Mouse (Mus musculus) gastrocnemius, postnatal 25 days (tissue): Measurements from ENCODE around the gene Zfp579. TPM values are rescaled to one million over a fixed set of nuclear protein-coding genes. Genes with fewer than 3 reads are reported as not detected.
"Not testable (repeated sequence)": the region's sequence is repeated elsewhere in the genome, so short reads cannot be mapped to it uniquely, and the experiment has no call there.

Source experiments
- DNase-seq: peaks from one replicate; pipeline ENCODE4 v3.0.0; 2022
- long read RNA-seq, 2 experiments: library from polyadenylated mRNA; stranded (forward); transcript quantifications; one replicate each; pipeline ENCODE4 v2.0.0; 2021
- total RNA-seq, 2 experiments: library from RNA; stranded (reverse); gene quantifications; 1 replicate in 1 of 2; 2 replicates in 1 of 2; pipeline ENCODE4 v1.2.3; 2021

Gene Zfp579
- 10 to 100 TPM; 10.2 to 14.9 TPM for total RNA-seq
- long read RNA-seq, experiment 1, partial matches to known transcripts, result 0 of 10 reads
- long read RNA-seq, experiment 1, other reads (novel, unspliced or antisense), result 1 of 10 reads
- long read RNA-seq, experiment 2, partial matches to known transcripts, result 0 of 6 reads
- long read RNA-seq, experiment 2, other reads (novel, unspliced or antisense), result 0 of 6 reads

DNA sequence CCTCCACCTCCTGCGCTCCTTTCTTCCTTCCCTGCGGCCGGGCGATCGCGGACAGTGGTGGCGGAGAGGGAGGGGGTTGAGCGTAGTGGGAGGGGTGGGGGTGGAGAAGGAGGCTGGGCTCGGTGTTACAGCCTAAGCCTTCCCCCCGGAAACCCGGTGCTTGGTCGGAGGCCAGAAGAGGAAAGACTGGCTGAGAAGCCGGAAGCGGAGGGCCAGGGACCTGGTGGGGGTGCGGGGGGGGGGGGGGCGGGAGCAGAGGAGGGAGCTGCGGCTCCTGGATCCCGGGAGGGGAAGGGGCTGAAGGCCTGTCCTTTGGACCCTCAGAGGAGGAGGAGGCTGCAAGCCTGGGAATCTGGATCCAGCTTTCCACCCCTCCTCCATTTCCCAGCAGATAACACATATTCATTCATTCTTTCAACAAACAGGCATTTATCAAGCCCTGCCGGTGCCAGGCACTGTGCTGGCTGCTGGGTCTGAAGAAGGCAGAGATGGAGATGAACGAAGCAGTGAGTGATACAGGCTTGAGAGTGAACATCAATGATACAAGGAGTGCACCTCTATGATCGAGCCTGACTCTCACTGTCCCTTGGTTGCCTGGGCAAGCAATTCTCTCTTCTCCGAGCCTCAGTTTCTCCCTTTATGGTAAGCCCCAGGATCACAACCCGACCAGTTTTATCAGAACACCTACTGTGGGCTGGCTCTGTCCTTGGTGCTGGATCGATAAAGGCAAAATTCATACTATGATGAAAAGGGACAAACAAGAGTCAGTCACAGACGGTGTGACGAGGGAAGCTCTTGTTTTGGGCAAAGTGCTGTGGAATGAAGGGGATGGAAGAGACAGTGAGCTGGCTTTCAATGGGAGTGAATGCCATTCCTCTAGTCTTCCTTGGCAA, at the start of gene Zfp579:
Zfp579 (minus strand) TSS at position 156 of the 893 bp plus-strand sequence.
- peak; percentile 92 for DNase-seq

DNA sequence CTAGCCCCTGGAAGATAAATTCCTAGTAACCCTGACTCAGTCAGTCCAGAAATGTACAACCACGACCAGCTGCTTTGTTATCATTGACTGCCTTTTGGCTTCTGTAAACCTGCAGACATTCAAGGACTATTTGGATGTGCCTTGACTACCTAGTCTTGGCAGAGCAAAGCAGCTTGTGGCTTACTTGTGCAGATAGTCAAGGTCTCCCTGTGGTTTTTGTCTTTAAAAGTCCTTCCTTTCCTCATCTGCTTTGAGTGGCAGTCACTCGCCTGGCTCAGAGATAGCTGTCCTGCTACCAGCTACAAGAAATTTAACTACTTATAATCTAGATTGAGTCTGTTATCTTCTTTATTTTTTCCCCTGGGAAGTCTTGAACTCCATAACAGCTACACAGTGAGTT, 49.0 kb upstream of the Zfp579 start:
- DNase-seq, result no peak

DNA sequence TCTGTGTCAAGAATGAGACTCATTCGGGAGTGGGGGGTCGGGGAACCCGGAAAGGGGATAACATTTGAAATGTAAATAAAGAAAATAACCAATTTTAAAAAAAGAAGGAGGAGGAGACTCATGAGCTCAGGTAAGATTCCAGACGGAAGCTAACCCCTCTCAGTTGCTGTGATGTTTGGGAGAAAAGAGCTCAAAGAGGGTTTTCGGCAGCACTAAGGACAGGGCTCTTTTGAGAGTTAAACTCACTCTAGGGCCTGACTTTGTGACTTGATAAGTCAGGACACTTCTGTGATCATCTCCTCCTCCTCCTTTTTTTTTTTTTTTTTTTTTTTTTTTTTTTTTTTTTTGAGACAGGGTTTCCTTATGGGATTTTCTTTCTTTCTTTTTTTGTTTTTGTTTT, 43.0 kb upstream of the Zfp579 start:
- DNase-seq, result no peak

- peak; percentile 92 for DNase-seq
Observed at GRCm38 (mm10) chr7:5038109-5038732, 42.3 kb upstream of the Zfp579 start, which contains the start of gene Zfp784. Gene Zfp784, minus strand, starts transcription at chr7:5038446.

DNA sequence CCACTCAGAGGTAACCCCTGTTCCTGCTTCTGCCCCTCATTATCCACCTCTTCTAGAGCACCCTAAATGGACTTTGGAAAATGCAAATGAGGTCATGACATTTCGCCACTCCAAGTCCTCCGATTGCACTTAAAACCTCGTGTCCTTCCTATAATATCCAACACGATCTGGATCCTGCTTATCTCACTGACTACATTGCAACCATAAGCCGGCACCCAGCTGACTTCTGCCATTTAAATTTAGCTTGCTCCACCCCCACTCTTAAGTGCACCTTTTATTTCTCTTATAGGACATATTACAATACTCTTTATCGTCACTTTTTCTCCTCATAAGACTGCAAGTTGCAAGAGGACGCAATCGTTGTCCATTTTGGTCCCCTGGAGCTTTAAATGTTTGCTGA, 41.5 kb upstream of the Zfp579 start:
- DNase-seq, result no peak

DNA sequence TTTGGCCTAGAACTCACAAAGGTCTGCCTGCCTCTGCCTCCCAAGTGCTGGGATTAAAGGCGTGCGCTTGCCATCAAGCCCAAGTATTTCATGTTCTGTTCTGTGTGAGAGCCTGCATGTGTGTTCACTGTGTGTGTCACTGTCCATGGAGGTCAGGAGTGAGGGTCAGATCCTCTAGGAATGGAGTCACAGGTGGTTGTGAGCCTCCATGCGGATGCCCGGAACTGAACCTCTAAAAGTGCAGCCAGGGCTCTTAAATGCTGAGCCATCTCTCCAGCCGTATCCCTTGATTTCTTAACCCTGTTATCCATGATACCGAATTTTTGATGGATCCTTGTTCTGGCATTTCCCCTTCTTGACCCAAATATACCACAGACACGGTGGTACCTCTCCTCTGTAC, 41.1 kb upstream of the Zfp579 start:
- no peak for DNase-seq

DNA sequence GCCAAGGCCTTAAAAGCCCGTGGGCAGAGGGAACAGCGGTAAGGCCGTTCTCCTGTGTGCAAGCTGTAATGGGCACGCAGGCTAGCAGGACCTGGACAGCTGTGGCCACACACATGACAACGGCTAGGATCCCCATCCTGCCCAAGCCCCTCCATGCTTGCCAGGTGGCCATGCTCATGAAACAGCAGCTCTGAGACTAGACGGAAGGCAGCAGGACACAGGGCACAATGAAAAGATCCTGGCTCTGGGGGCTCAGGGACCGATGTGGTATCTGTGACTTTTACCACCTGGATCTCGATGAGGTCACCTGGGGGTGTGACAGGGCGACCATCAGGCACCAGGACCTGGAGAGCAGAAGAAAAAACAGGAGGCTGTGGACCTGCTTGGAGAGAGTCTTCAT, 40.2 kb upstream of the Zfp579 start:
- DNase-seq, result no peak

- DNase-seq, result no peak
Observed at GRCm38 (mm10) chr7:5035628-5036027, 39.7 kb upstream of the Zfp579 start.

- DNase-seq, result no peak
Observed at GRCm38 (mm10) chr7:5033818-5034217, 37.9 kb upstream of the Zfp579 start, which contains the start of gene 4632433K11Rik. Gene 4632433K11Rik, plus strand, starts transcription at chr7:5034118.

GRCm38 (mm10) chr7:5031496-5031895, 35.5 kb upstream of the Zfp579 start:
- no peak for DNase-seq

DNA sequence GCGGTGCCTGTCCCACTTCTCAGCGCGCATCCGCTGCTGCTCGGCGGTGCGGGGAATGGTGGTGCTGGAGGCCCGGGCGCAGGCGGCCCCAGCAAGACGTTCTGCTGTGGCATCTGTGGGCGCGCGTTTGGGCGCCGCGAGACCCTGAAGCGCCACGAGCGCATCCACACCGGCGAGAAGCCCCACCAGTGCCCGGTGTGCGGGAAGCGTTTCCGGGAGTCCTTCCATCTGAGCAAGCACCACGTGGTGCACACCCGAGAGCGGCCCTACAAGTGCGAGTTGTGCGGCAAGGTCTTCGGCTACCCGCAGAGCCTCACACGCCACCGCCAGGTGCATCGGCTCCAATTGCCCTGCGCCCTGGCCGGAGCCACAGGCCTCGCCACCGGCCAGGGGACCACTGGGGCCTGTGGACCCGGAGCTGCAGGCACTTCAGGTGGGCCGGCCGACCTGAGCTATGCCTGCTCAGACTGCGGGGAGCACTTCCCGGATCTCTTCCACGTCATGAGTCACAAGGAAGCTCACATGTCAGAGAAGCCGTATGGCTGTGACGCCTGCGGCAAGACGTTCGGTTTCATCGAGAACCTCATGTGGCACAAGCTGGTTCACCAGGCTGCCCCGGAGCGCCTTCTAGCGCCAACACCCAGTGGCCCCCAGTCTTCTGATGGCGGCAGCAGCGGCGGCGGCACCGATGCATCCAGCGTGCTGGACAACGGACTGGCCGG, 34.8 kb upstream of the Zfp579 start:
- no peak for DNase-seq

DNA sequence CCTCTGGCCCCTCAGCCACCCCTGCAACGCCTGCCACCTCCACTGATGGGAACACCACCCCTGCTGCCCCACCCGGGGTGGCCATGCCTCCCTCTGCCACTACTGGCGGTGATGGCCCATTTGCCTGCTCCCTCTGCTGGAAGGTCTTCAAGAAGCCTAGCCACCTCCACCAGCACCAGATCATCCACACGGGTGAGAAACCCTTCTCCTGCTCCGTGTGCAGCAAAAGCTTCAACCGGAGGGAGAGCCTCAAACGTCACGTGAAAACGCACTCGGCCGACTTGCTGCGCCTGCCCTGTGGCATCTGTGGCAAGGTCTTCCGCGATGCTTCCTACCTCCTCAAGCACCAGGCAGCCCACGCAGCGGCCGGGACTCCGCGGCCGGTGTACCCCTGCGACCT, 34.0 kb upstream of the Zfp579 start:
- DNase-seq, result no peak

GRCm38 (mm10) chr7:5029543-5029942, 33.6 kb upstream of the Zfp579 start:
- DNase-seq, result no peak

- no peak for DNase-seq
Observed at GRCm38 (mm10) chr7:5021197-5021596, 25.2 kb upstream of the Zfp579 start.

DNA sequence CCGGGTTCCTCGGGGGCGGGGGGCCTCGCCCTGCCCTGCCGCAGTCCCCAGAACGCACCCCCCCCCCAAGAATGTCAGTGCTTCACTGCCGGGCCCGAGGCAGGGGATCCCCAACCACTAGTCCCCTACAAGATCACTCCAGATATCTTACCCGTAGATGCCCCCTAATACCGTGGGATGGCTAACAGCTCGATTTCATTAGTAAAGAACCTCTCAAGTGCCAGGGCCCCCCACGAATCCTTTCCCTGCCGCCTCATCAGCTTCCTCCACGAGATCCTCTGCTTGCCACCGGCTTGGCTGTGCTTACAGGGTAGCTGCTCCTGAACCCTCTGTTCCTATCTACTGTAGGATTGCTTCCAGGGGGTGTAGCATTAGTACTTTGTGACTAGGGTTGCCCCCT, 24.7 kb upstream of the Zfp579 start:
- no peak for DNase-seq

DNA sequence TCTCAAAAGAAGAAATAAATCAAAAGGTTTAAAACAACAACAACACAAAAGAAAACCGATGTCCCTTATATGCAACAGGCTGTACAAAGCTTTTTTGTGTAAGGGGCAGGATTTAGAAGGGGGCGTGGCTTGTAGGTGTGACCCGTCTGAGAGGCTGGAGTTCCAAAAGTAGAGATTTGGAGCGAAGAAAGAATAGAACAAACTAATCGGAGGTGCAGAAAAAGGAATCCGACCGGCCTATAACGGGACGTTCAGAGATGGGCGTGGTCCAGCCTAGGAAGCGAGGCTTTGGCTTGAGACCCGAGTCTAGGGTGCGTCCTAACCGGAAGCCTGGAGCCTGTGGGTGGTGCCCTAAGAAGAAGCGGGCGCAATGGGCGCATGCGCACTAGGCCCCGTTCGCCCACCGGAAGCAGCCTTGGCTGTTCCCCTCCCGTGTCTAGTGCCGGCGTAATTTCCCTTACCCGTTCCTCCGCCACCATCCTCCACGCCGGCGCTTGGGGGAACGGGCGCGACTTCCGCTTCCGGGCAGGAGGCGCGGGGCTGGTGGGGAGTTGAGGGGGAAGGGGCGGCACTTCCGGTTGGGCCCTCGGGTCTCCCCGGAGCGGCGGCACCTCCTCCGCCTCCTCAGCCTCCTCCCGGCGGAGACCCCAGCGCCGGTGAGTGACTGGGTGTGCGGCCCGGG, 24.2 kb upstream of the Zfp579 start, which contains the start of the genes Zfp865 and Ccdc106:
Zfp865 (plus strand) TSS at position 377 of the 682 bp plus-strand sequence.
Ccdc106 (plus strand) TSS at position 554 of the 682 bp plus-strand sequence.
- peak; percentile 99 for DNase-seq

GRCm38 (mm10) chr7:5019576-5019975, 23.6 kb upstream of the Zfp579 start:
- DNase-seq, result not testable (repeated sequence)

- no peak for DNase-seq
Observed at GRCm38 (mm10) chr7:5017931-5018330, 22.0 kb upstream of the Zfp579 start.

DNA sequence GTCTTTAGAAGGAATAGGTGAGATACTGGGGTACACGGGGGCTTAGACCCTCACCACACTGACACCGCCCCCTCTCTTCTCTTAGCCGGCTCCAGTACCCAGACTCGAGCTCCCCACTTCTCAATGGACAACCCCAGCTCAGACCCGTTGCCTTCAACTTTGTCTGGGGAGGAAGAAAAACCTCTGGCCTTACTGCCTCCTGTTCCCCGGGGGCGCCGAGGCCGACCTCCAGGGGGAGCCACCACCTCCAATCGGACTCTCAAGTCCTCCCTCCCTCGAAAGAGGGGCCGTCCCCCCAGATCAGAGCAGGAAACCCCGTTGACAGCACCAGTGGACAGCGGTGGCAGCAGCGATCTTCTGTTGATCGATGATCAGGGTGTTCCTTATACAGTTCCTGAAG, 21.4 kb upstream of the Zfp579 start:
- no peak for DNase-seq

DNA sequence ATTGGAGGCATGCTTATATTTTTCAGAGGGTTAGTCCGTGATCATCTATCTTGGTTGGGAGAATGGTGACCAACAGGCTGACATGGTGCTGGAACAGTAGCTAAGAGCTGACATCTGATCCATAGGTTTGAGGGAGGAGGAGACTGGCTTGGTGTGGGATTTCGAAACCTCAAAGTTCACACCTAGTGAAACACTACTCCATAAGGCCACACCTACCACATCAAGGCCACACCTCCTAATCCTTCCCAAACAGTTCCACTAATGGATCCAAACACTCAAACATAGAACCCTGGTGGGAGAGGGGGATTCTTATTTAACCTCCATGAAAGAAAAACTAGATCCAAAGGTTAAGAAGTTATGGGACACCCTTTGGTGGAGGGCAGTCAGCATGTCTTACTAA, 21.0 kb upstream of the Zfp579 start:
- DNase-seq, result no peak

DNA sequence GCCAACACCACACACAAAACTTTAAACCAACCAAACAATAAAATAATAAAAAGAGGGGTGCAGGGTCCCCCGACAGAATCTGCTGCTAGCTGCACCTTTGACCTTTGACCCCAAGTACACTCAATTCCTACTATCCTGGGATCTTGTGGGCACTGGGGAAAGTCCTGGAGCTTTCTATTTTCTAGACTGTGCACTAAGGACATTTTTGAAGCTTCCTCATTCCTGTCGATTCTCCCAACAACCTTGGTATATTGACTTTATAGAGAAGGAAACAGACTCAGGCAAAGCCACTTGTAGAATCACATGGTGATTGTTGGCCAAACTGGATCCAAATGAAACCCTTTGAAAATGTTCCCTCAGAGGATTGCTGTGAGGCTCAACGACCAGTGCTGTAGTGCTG, 20.1 kb upstream of the Zfp579 start:
- DNase-seq, result no peak
